Mouse (Mus musculus) forebrain, postnatal 0 days (tissue): ENCODE results near the gene Fthl17a. TPM values are rescaled to one million over a fixed set of nuclear protein-coding genes. Genes with fewer than 3 reads are reported as not detected.

Source experiments
- ATAC-seq: fragments of 200-750 bp; cut with Nextera tagmentation; 2 replicates; pipeline ENCODE4 v1.8.0; 2017; ENCODE audit warnings: mild to moderate bottlenecking, moderate library complexity
- DNase-seq: peaks from one replicate; pipeline ENCODE4 v3.0.0-alpha.2; 2015
- H3K27ac ChIP-seq: fragments of 300-500 bp; sonication (generic); 2 replicates; pipeline ENCODE4 v1.5.1; 2014; ENCODE audit warnings: low read depth, mild to moderate bottlenecking, antibody characterized with exemption, low read length, moderate library complexity, mixed read lengths
- H3K27me3 ChIP-seq: fragments of 300-500 bp; sonication (generic); 2 replicates; pipeline ENCODE4 v1.6.1; 2014; ENCODE audit warnings: mild to moderate bottlenecking, low read length, mixed read lengths; ENCODE audit not compliant: insufficient read depth
- H3K36me3 ChIP-seq: fragments of 300-500 bp; sonication (generic); 2 replicates; pipeline ENCODE4 v1.6.1; 2014; ENCODE audit warnings: mild to moderate bottlenecking, moderate library complexity; ENCODE audit not compliant: insufficient read depth
- H3K4me1 ChIP-seq: fragments of 300-500 bp; sonication (generic); 2 replicates; pipeline ENCODE4 v1.6.1; 2014; ENCODE audit warnings: antibody characterized with exemption; ENCODE audit not compliant: insufficient read depth
- H3K4me2 ChIP-seq: fragments of 300-500 bp; sonication (generic); 2 replicates; pipeline ENCODE4 v1.6.1; 2014; ENCODE audit warnings: low read depth, mild to moderate bottlenecking, moderate library complexity
- H3K4me3 ChIP-seq: fragments of 300-500 bp; sonication (generic); 2 replicates; pipeline ENCODE4 v1.5.1; 2014; ENCODE audit warnings: low read depth, low read length, mixed read lengths
- H3K9ac ChIP-seq: fragments of 300-500 bp; sonication (generic); 2 replicates; pipeline ENCODE4 v1.6.1; 2014; ENCODE audit warnings: mild to moderate bottlenecking
- H3K9me3 ChIP-seq: fragments of 300-500 bp; sonication (generic); 2 replicates; pipeline ENCODE4 v1.6.1; 2016; ENCODE audit warnings: low read length
- CTCF ChIP-seq: sonication (generic); IDR thresholded peaks from 2 replicates; pipeline ENCODE4 v1.5.1; 2016; ENCODE audit warnings: antibody characterized with exemption, control low read depth, low read depth
- WGBS: fragments of 180-500 bp; shearing (Covaris S2); extraction: QIAGEN DNeasy Blood & Tissue Kit; methylation state at CpG from one replicate; pipeline ENCODE4 v1.1.7; 2014; 5-methylcytosine and 5-hydroxymethylcytosine counted together
- polyA plus RNA-seq: library from polyadenylated mRNA; unstranded; fragments of >200 nt; fragmentation: Nextera tagmentation; extraction: Ambion mirVana; gene quantifications from 2 replicates; pipeline ENCODE4 v1.2.1, GENCODE M21; 2015
- total RNA-seq: library from RNA; depleted of rRNA; stranded (reverse); fragments of >200 nt; gene quantifications from 2 replicates; pipeline ENCODE4 v1.2.3, GENCODE M21; 2014; rRNA removed

The Fthl17a gene
- total RNA-seq (not detected in 2 replicates), polyA plus RNA-seq (not detected in 2 replicates)

DNA sequence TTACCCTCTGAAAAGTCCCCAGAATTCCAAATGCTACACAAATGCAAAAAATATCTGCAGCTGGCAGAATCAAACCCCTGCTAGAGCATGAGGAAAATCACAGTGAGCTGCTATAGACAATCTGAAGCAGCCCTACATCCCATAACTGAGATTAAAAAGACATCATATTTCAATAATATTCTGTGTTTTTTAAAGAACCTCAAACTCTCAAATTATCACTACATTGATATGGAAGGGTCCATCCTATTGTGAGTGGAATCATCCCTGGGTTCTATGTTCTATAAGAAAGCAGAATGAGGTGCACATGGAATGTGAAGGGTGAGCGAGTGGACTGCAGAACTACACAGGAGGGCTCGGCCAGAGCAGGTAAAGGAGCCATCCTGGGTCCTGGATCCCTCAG is at the start of gene Fthl17a:
Fthl17a (plus strand) TSS at position 301 of the 400 bp plus-strand sequence.
- H3K4me3 ChIP-seq, result no peak within 1 kb of the TSS
- H3K27ac ChIP-seq, result no peak within 1 kb of the TSS
- H3K9me3 ChIP-seq, result no peaks in the 10 kb centered on the region
- ATAC-seq (no peak), DNase-seq (no peak)
- no peak within 1 kb of the TSS for H3K4me2 ChIP-seq
- H3K36me3 ChIP-seq, result no peaks in the 10 kb centered on the region
- no peaks in the 10 kb centered on the region for H3K27me3 ChIP-seq
- no peaks in the 10 kb centered on the region for H3K4me1 ChIP-seq
- no peak within 1 kb of the TSS for H3K9ac ChIP-seq
- 93% methylated on average over 2 of the region's 2 CpGs for WGBS
- TF ChIP-seq CTCF, result no peak

DNA sequence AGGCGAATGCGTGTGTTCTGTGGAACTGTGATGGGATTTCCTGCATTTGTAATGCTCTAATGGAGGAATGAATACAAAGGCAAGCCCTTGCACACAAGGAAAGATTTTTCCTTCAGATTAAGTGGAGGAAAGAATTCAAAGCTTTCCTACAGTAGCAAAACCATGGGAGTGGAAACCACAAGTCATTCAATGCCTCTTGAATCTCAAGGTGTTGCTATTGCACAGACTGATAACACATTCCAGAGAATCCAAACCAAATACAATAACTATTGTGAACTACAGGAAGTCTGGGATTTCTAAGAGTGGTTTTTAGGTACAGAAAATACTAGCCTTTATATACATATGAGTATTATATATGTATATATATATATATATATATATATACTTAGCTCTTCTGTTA is 42.5 kb upstream of the Fthl17a start:
- H3K27me3 ChIP-seq, result no peaks in the 10 kb centered on the region
- no peak overlapping the region for H3K4me2 ChIP-seq
- no peak overlapping the region for H3K9ac ChIP-seq
- no peak for TF ChIP-seq CTCF
- no peak overlapping the region for H3K4me3 ChIP-seq
- no peaks in the 10 kb centered on the region for H3K4me1 ChIP-seq
- WGBS, result 85% methylated on average over 2 of the region's 2 CpGs
- no peaks in the 10 kb centered on the region for H3K9me3 ChIP-seq
- ATAC-seq (no peak), DNase-seq (no peak)
- no peaks in the 10 kb centered on the region for H3K36me3 ChIP-seq
- no peak overlapping the region for H3K27ac ChIP-seq

DNA sequence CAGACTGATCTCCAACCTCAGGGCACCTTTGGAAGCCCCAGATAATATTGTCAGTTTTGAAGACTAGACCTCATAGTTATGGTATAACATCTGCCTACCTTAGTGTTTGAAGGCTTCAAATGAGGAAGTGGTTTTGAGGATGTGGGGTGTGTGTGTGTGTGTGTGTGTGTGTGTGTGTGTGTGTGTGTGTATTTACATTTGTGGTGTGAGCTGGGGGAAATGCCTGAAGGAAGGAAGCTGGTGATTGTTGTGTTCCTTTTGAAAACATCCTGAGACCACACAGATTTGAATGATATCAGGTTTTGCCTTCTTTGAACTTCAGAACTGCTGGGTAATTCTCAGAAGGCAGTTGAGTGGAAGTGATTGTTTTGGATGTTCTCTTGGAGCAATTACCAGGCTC is 22.6 kb upstream of the Fthl17a start:
- H3K36me3 ChIP-seq, result no peaks in the 10 kb centered on the region
- H3K27ac ChIP-seq, result no peak overlapping the region
- no peak overlapping the region for H3K9ac ChIP-seq
- TF ChIP-seq CTCF, result no peak
- no peaks in the 10 kb centered on the region; the same call in 1 of the 2 replicates for H3K27me3 ChIP-seq
- no peak overlapping the region for H3K4me2 ChIP-seq
- H3K4me1 ChIP-seq, result no peaks in the 10 kb centered on the region
- DNase-seq, result no peak
- no peaks in the 10 kb centered on the region for H3K9me3 ChIP-seq
- no peak overlapping the region for H3K4me3 ChIP-seq
- ATAC-seq, result no peak

DNA sequence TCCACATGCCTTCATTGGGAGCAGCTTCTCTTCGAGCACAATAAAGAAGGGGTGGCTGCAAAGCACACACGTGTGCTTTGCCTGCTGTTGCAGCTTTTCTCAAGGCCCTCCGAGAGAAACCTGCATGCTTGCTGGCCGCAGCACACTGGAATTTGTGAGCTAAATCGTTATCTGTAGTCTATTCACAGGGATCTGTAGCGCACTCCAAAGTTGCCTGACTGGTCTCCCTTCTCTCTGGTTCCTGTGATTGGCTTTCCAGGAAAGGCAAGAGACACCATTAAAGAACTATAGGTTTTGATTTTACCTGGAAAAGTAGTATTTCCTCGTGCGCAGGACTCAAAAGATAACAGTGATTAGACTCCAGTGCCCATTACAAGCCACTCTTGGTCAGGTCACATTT is 22.3 kb downstream of the Fthl17a start:
- Histone ChIP-seq H3K9me3 (no peaks in the 10 kb centered on the region), H3K27me3 (no peaks in the 10 kb centered on the region), H3K4me2 (no peak overlapping the region), H3K4me1 (no peaks in the 10 kb centered on the region), H3K36me3 (no peaks in the 10 kb centered on the region), H3K27ac (no peak overlapping the region), H3K9ac (no peak overlapping the region), H3K4me3 (no peak overlapping the region)
- WGBS, result 62% methylated on average over 8 of the region's 8 CpGs
- DNase-seq (no peak), ATAC-seq (no peak)
- TF ChIP-seq CTCF, result no peak

DNA sequence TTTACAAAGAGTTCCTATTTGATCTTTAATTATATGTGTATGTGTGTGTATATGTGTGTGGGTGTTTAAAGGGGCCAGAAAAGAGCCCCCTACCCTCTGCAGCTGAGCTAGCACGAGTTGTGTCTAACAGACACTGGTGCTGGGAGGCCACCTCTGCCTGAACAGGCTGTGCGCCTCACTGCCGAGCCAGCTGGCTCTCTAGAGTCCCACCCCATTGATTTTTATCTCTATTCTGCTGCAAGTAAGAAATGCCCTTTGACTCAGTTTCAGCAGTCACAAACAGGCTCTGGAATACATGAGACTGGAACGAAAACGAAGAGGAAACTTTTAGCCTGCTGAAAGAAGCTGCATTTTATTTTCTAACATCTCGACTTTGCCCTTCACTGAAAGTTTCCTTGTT is 22.8 kb downstream of the Fthl17a start:
- Histone ChIP-seq H3K4me1 (no peaks in the 10 kb centered on the region), H3K36me3 (no peaks in the 10 kb centered on the region), H3K9ac (no peak overlapping the region), H3K27ac (no peak overlapping the region), H3K27me3 (no peaks in the 10 kb centered on the region), H3K4me3 (no peak overlapping the region), H3K9me3 (no peaks in the 10 kb centered on the region), H3K4me2 (no peak overlapping the region)
- WGBS, result 60% methylated on average over 6 of the region's 6 CpGs
- no peak for DNase-seq
- TF ChIP-seq CTCF, result no peak
- no peak for ATAC-seq

DNA sequence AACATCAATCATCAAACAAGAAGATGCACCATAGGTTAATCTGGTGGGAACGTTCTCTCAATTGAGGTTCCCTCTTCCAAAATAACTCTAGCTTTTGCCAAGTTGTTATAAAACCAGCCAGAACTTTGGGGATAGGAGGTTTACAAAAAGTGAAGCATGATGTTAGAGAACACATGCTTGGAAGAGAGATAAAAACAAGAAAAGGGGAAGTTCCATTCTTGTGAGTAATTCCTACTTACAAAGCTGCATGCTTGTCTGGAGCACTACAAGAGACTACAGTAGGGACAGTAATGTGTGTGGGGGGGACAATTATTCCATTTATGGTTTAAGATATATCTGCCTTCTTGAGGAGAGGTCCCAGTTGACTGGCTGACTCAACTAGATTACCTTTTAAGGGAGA is 40.4 kb downstream of the Fthl17a start:
- no peak for ATAC-seq
- 80% methylated on average over 1 of the region's 1 CpGs for WGBS
- no peaks in the 10 kb centered on the region for H3K9me3 ChIP-seq
- H3K4me2 ChIP-seq, result no peak overlapping the region
- no peak overlapping the region for H3K27ac ChIP-seq
- H3K4me1 ChIP-seq, result no peaks in the 10 kb centered on the region
- no peak overlapping the region for H3K9ac ChIP-seq
- H3K27me3 ChIP-seq, result no peaks in the 10 kb centered on the region
- no peaks in the 10 kb centered on the region for H3K36me3 ChIP-seq
- H3K4me3 ChIP-seq, result no peak overlapping the region
- no peak for DNase-seq
- no peak for TF ChIP-seq CTCF

DNA sequence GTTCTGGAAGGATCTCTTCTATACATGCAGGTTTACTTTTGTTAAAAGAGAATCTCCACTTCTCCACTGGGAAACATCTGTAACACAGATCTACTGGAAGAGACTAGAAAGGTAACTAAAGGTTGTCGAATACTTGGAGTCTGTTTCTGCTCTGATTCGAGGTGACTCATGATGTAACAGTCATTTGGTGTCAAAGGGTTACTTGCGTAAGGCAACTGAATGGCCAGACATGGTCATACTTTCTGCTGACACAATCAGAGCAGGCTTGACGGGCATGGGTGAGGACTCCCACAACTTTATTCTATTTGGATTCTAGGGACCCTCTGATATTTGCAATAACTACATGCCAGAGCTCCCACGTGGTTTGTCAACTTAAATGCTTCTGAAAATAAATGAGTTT is 43.3 kb downstream of the Fthl17a start:
- Histone ChIP-seq H3K36me3 (no peaks in the 10 kb centered on the region), H3K27me3 (no peaks in the 10 kb centered on the region), H3K4me3 (no peak overlapping the region), H3K9ac (no peak overlapping the region), H3K4me1 (no peaks in the 10 kb centered on the region), H3K4me2 (no peak overlapping the region), H3K9me3 (no peaks in the 10 kb centered on the region), H3K27ac (no peak overlapping the region)
- no peak for DNase-seq
- no peak for TF ChIP-seq CTCF
- WGBS, result 80% methylated on average over 5 of the region's 5 CpGs
- no peak for ATAC-seq

DNA sequence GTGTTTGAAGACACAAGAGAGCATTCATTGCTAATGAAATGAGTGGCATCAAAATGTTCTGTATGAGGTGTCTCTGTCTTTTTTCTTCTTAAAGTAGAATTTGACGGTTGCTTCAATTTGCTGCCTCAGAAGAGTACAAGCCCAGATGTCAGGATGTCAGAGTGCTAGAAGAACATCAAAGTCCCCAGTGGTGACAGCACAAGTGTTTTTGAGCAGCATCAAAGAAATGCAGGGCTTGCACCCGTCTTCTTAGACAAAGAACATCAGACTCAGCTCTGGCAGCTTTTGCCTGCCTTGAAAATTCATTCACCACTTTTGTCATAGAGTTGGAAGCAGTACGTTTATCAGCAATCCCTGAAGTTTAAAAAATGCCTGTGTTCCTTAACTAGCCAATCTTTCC is 44.5 kb downstream of the Fthl17a start:
- H3K4me3 ChIP-seq, result no peak overlapping the region
- no peaks in the 10 kb centered on the region for H3K9me3 ChIP-seq
- WGBS, result 52% methylated on average over 3 of the region's 3 CpGs
- no peak for DNase-seq
- no peak for TF ChIP-seq CTCF
- no peaks in the 10 kb centered on the region for H3K36me3 ChIP-seq
- no peak overlapping the region for H3K27ac ChIP-seq
- no peak overlapping the region for H3K4me2 ChIP-seq
- H3K27me3 ChIP-seq, result no peaks in the 10 kb centered on the region
- H3K4me1 ChIP-seq, result no peaks in the 10 kb centered on the region
- H3K9ac ChIP-seq, result no peak overlapping the region
- no peak for ATAC-seq
